Mouse (Mus musculus) frontal cortex, postnatal 25 days (tissue): ENCODE measurements around the gene Brd1.
A peak's percentile ranks its signal among the peaks of the same experiment; 100 is the strongest.
"Not testable (repeated sequence)": the region's sequence is repeated elsewhere in the genome, so short reads cannot be mapped to it uniquely, and the experiment has no call there.

Experiments used
- DNase-seq, 2 experiments: peaks; one replicate each; pipeline ENCODE4 v3.0.0; 2022; ENCODE audit warnings: low spot score in 2 of 2

Brd1 gene

GRCm38 (mm10) chr15:88733834-88734571, at the start of gene Brd1:
TSS of gene Brd1 (minus strand) at chr15:88734233.
- DNase-seq, result peak; percentile 44 to 60

DNA sequence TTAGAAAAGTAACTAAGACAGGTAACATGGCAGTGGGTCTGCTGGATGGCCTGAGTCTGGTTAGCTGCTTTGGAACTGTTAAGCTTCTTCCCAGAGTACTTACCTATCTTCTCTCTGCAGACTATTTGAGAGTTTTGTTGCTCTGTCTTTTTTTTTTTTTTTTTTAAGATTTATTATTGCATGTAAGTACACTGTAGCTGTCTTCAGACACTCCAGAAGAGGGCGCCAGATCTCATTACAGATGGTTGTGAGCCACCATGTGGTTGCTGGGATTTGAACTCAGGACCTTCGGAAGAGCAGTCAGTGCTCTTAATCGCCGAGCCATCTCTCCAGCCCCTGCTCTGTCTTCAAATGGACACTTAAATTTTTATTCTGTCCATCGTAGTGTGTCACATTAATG, 40.6 kb upstream of the Brd1 start:
- not testable (repeated sequence) for DNase-seq

- DNase-seq, result no peak
Measured at GRCm38 (mm10) chr15:88768537-88768936, 34.5 kb upstream of the Brd1 start.

DNA sequence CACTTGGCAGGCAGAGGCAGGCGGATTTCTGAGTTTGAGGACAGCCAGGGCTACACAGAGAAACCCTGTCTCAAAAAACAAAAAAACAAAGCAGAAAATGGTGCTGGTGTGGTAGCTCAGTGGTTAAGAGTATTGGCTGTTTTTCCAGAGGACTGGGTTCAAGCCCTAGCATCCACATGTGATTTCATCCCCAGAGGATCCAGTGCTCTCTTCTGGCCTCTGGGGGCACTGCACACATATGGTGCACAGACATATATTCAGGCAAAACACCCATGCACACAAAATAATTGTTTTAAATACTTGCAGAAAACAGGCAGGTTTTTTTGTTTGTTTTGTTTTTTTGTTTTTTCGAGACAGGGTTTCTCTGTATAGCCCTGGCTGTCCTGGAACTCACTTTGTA, 32.1 kb upstream of the Brd1 start:
- DNase-seq, result not testable (repeated sequence)

GRCm38 (mm10) chr15:88761551-88761950, 27.5 kb upstream of the Brd1 start:
- DNase-seq, result no peak

DNA sequence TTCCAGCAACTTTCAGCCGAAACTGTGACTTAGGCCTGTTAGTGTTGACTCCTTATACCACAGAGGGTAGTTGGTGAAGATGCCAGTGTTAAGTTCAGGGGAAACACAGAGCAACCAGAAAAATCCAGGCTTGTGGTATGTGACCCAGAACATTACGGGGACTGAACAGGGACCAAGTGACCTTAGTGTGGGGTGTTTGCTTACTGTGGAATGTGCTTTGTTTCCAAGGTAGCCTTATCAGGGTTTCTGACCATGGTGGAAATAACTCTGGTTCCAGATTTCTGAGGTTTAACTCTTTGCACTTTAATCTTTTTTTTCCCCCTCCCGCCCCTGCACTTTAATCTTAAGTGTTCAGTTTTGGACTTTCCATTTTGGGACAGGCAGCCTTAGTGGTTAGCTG, 24.0 kb upstream of the Brd1 start:
- no peak for DNase-seq

DNA sequence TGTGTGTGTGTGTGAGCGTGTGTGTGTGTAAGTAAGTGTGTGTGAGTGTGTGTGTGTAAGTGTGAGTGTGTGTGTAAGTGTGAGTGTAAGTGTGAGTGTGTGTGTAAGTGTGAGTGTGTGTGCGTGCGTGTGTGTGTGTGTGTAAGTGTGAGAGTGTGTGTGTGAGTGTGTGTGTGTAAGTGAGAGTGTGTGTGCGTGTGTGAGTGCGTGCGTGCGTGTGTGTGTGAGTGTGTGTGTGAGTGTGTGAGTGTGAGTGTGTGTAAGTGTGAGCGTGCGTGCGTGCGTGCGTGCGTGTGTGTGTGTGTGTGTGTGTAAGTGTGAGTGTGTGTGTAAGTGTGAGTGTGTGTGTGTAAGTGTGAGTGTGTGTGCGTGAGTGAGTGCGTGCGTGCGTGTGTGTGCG, 21.7 kb upstream of the Brd1 start:
- DNase-seq, result no peak

DNA sequence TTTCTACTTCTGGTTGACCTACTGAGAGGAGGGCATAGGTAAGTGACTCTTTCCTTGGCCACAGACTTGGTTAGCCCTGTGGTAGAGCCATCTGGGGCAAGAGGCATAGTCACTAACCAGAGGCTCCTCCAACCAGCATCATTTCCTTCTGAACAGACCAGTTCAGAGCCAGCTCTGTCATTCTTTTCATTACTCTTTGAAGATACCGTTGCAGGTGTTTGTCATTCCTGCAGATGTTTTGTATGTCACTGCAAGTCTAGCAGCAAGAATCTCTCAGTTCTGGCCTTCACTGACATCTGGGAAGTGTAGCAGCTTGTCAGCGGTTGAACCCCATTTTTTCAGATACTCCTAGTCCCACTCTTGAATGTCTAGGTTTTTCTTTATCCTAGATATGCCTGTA, 20.9 kb upstream of the Brd1 start:
- no peak for DNase-seq

GRCm38 (mm10) chr15:88752403-88752733, 18.3 kb upstream of the Brd1 start:
- DNase-seq, result no peak

DNA sequence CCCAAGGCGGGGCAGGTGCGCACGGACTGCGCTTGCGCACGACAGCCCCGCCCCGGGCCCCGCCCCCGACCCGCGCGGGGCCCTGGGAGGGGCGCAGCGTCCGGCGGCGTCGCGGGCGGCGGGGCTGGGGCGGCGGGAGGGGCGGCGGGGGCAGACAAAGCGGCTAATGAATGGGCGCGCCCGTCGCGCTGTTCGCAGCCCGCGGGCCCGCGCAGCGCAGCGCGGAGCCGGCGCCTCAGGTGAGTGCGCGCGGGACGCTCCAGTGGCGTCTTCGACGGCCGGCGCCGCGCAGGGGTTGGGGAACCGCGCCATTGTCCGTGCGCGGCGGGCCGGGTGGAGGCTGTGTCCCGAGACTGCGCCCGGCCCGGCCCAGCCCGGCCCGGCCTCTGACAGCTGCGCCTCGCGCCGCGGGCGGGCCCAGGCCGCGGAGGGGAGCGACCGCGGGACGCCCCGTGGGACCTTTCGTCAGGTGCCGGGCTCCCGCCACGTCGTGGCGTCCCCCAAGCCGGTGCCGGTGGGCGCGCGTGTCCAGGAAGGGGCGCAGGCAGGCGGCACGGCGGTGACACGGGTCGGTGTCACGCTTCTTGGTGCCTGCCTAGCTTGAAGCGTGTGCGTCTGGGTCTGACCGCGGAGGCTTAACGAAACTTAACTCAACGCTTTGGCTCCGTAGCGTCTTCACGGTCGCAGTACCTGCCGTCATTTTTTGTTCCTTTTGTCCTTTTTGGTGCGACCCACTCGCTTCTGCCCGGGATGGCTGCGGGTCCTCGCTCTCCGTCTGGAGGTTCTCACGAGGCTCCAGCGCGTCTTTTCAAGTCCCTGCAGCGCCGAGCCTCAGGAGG, 17.8 kb upstream of the Brd1 start, which contains the start of gene Zbed4:
TSS of gene Zbed4 (plus strand) at position 97 of the 839 bp plus-strand sequence.
- DNase-seq, result peak in 1 of 2 experiments; percentile 24

DNA sequence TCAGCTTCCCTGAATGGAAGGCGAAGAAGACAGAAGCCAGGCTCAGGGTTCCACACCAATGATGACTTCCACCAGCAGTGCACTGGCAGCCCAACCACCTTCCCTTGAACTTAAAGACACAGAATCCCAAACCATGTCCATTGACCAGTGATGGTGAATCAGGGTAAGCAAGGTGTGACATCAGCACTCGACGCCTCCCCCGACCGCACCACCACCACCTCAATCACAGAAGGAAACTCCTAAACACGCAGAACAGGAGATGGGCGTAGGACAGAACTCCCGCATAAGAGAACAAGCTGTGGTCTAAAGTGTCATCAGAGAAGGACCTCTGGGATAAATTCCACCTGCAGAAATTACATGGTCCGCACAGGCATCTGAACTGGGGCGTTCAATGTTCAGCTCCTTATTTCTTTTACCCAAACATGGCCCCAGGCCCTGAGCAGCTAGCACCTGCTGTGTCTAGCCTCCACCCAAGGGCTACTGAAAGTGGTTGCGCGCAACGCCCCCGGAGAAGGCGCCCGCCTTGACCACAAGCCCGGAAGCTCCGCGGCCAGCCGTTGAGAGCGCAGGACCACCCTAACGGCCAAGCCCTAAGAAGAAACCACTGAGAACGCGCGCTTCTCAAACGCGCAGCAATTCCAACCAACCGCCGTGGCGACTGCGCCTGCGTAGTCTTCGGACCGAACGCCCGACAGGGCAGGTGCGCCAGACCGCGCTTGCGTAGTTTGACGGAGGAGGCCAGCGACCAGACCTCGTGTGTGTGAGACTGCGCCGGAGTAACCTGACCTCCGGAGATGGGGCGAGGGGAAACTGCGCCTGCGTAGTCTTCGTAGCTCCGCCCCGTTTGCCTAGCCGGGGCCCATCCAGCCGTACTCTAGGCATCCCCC, 16.9 kb upstream of the Brd1 start:
- DNase-seq, result peak; percentile 93 to 96

GRCm38 (mm10) chr15:88750032-88750431, 16.0 kb upstream of the Brd1 start:
- DNase-seq, result no peak

DNA sequence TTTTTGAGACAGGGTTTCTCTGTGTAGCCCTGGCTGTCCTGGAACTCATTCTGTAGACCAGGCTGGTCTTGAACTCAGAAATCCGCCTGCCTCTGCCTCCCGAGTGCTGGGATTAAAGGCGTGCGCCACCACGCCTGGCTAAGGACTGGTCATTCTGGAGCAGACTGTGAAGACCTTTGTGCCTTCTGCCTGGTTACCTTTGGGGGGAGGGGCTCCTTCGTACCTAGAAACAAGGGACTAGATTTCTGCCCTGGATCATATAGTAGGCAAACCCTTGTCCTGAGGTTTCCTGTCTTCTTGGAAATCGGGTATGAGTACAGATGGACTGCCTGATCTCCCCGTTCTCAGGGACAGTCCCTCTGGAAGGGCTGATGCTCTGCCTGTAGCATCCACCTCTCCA, 15.6 kb upstream of the Brd1 start:
- not testable (repeated sequence) for DNase-seq

DNA sequence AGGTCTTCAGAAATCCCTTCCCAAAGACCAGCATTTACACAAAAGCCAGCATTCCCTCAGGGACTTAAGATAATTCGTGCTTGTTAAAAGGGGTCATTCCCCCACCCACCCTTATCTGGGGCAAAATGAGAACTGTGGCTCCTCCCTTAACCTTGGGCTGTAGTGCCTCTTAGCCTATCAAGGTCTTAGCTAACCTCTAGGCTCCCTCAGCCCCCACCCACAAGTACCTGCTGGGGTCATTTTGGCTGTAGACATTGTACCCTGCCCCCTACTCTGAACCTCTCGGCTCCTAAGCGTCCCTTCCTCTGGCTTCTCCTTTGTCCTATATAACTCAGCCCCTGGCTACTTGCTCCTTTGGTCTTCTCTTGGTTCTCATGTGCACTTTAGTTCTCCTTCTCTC, 11.9 kb upstream of the Brd1 start:
- DNase-seq, result no peak

DNA sequence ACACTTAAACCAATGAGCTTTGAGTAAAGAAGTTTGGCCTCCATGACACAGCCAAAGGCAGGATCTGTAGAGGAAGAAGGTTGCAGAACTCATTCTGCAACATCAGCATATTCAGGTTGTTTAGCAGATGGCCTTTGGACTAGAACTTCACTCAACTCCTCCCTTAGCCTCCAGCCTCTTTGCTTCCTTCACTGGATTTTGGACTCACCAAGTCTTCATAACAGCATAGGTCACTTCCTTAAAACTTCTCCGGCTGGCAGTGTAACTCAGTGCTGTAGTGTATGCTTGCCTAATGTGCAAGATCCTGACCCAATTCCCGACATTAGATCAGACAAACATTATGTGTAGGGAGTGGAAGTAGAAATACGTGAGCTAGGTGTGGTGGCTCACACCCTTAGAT, 11.3 kb upstream of the Brd1 start:
- no peak for DNase-seq

- DNase-seq, result not testable (repeated sequence)
Measured at GRCm38 (mm10) chr15:88743371-88743770, 9.3 kb upstream of the Brd1 start.

GRCm38 (mm10) chr15:88741366-88741765, 7.3 kb upstream of the Brd1 start:
- DNase-seq, result no peak

- DNase-seq, result no peak
Measured at GRCm38 (mm10) chr15:88738466-88738865, 4.4 kb upstream of the Brd1 start.

DNA sequence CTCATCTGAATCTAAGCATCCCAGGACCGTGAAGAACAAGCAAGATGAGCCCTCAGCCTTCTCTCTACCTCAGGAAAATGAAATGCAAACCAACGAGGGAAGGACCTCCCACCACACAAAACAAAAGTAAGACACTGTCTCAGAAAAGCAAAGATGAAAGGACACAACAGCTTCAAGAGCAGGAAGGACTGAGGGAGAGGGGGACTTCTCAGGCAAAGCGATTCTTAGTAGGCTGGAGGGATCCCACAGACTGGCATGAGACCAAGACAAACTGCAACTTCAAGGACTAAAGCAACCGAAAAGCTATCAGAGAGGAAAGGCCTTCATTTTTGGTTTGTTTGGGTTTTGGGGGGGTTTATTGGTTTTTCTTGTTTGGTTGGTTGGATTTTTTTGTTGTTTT, 2.1 kb upstream of the Brd1 start:
- no peak for DNase-seq

- peak; percentile 42 to 44 for DNase-seq
Measured at GRCm38 (mm10) chr15:88733041-88733751, 837 bp downstream of the Brd1 start.

- no peak for DNase-seq
Measured at GRCm38 (mm10) chr15:88732405-88733020, 1.5 kb downstream of the Brd1 start.
